Comparison of ENCODE assay signal across 14 mouse cellular contexts in the genomic region with DNA sequence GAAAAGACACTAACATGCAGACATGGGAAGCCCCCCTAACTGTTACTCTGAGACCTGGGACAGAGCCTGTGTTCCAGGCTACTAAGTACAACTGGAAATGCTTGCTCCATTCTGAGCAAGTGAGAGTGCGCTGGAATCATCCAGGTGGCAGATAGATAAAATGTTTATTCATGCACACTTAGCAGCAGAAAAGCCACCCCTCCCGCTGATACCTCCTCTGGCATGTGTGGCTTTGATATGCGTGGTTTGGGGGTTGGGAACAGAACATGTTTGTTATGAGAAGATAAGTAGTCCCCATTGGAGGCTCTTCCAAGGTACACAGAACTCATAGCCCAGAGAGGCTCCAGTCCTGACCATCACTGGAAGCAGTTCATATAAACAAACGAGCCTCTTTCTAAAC. TPM values are rescaled to one million over a fixed set of nuclear protein-coding genes. Genes with fewer than 3 reads are reported as not detected.
A peak's percentile ranks its signal among the peaks of the same experiment; 100 is the strongest.
DNase-seq lines count a peak whose midpoint lies in the region; ATAC-seq and TF ChIP-seq lines count a peak whose summit lies in the region.
"Had no signal": no experiment of that assay in that cellular context is flagged by ENCODE, and none has a peak within 500 bp of the region (broad histone marks: within the 10 kb centered on the region; RNA-seq: fewer than 3 reads in every experiment).

No protein-coding gene starts in this region.

- H3K36me3 ChIP-seq in stomach, embryonic 14.5 days (ENCODE audit: control insufficient read depth, insufficient read depth, low read length) = no peaks in the 10 kb centered on the region
- H3K36me3 ChIP-seq in stomach, postnatal 0 days (ENCODE audit: control insufficient read depth, insufficient read depth, low read length) = no peaks in the 10 kb centered on the region
- no peaks in the 10 kb centered on the region for H3K36me3 ChIP-seq in liver, postnatal 0 days (replicated peaks; ENCODE audit: insufficient read depth, low read length)
- H3K36me3 ChIP-seq: midbrain, embryonic 10.5 days had no signal

- TF ChIP-seq CTCF in stomach, postnatal 0 days (IDR thresholded peaks at IDR 0.05; ENCODE audit: low read depth) = no peak
- no peak for TF ChIP-seq CTCF in liver, postnatal 0 days (IDR thresholded peaks at IDR 0.05; ENCODE audit: low read depth)

- H3K27me3 ChIP-seq in stomach, embryonic 14.5 days (ENCODE audit: control insufficient read depth, insufficient read depth, low read length) = no peaks in the 10 kb centered on the region
- no peaks in the 10 kb centered on the region for H3K27me3 ChIP-seq in stomach, postnatal 0 days (ENCODE audit: control insufficient read depth, insufficient read depth, low read length)
- no peaks in the 10 kb centered on the region for H3K27me3 ChIP-seq in liver, postnatal 0 days (ENCODE audit: insufficient read depth, low read length)

- H3K27ac ChIP-seq in stomach, embryonic 14.5 days (ENCODE audit: low read length) = no peak overlapping the region
- H3K27ac ChIP-seq in stomach, postnatal 0 days (replicated peaks) = no peak overlapping the region
- H3K27ac ChIP-seq in liver, postnatal 0 days (ENCODE audit: low read depth) = peak overlapping the region; percentile 91
- H3K27ac ChIP-seq: midbrain, embryonic 10.5 days had no signal

- H3K9ac ChIP-seq in stomach, embryonic 14.5 days (replicated peaks; ENCODE audit: low read depth, low read length) = no peak overlapping the region
- no peak overlapping the region for H3K9ac ChIP-seq in stomach, postnatal 0 days (ENCODE audit: low read length)
- H3K9ac ChIP-seq in liver, postnatal 0 days (replicated peaks) = peak overlapping the region; percentile 47

- ATAC-seq in stomach, embryonic 14.5 days (ENCODE audit: insufficient number of reproducible peaks, insufficient read depth, low FRiP score, low read depth) = peak; percentile 83; the same call in 1 of the 2 replicates
- ATAC-seq in stomach, postnatal 0 days (ENCODE audit: low FRiP score, low TSS enrichment) = no peak
- peak; percentile 80 for ATAC-seq in erythroid progenitor cell, adult 5-6 weeks (replicated peaks; ENCODE audit: low FRiP score, poor library complexity, severe bottlenecking)
- ATAC-seq in liver, postnatal 0 days = peak; percentile 91
- ATAC-seq: hindbrain, embryonic 16.5 days had no signal

- no peak for DNase-seq in stomach, postnatal 0 days (ENCODE audit: low spot score)
- peak; percentile 74 for DNase-seq in liver, postnatal 0 days
- DNase-seq in ovary, postnatal 14 days (ENCODE audit: low spot score) = no peak
- no peak for DNase-seq in left cerebral cortex, postnatal 4 days
- no peak for DNase-seq in urinary bladder, postnatal 25 days (ENCODE audit: low spot score)
- DNase-seq: cerebellum, adult 8-10 months; embryo, embryonic 11 days; layer of hippocampus, adult 9-11 months; lung, adult 2 months had no signal

- H3K4me1 ChIP-seq in stomach, embryonic 14.5 days (ENCODE audit: control insufficient read depth, insufficient read depth, low read length) = no peaks in the 10 kb centered on the region
- H3K4me1 ChIP-seq in stomach, postnatal 0 days (replicated peaks; ENCODE audit: control insufficient read depth, insufficient read depth) = no peaks in the 10 kb centered on the region
- H3K4me1 ChIP-seq in liver, postnatal 0 days (ENCODE audit: insufficient read depth) = peaks cover 35% of the 10 kb centered on the region
- H3K4me1 ChIP-seq: midbrain, embryonic 10.5 days had no signal

- no peaks in the 10 kb centered on the region; the same call in 1 of the 2 replicates for H3K9me3 ChIP-seq in stomach, embryonic 14.5 days (ENCODE audit: control insufficient read depth, low read depth, low read length)
- H3K9me3 ChIP-seq in stomach, postnatal 0 days (ENCODE audit: control insufficient read depth, low read length) = no peaks in the 10 kb centered on the region
- H3K9me3 ChIP-seq in liver, postnatal 0 days (ENCODE audit: low read length) = peaks cover 4% of the 10 kb centered on the region; the same call in 1 of the 2 replicates

- no peak for TF ChIP-seq EP300 in stomach, postnatal 0 days (optimal IDR thresholded peaks at IDR 0.05)
- peak; percentile 100 for TF ChIP-seq EP300 in liver, postnatal 0 days (IDR thresholded peaks at IDR 0.05; ENCODE audit: low read depth)

- H3K4me2 ChIP-seq in stomach, embryonic 14.5 days (replicated peaks; ENCODE audit: low read depth, low read length) = no peak overlapping the region
- no peak overlapping the region for H3K4me2 ChIP-seq in stomach, postnatal 0 days (replicated peaks; ENCODE audit: low read depth)
- peak overlapping the region; percentile 41 for H3K4me2 ChIP-seq in liver, postnatal 0 days (ENCODE audit: low read depth, low read length)

- WGBS in stomach, embryonic 14.5 days = 44% methylated on average over 4 of the region's 4 CpGs
- 30% methylated on average over 4 of the region's 4 CpGs for WGBS in stomach, postnatal 0 days
- WGBS in liver, postnatal 0 days (ENCODE audit: insufficient replicate concordance) = 43% methylated on average over 4 of the region's 4 CpGs

- no peak overlapping the region for H3K4me3 ChIP-seq in stomach, embryonic 14.5 days (ENCODE audit: low read depth, low read length)
- H3K4me3 ChIP-seq in stomach, postnatal 0 days (ENCODE audit: low read depth, low read length) = no peak overlapping the region
- H3K4me3 ChIP-seq in liver, postnatal 0 days (ENCODE audit: low read depth, low read length) = no peak overlapping the region
- H3K4me3 ChIP-seq: midbrain, embryonic 10.5 days had no signal

- intact Hi-C loops in left cerebral cortex, postnatal 4 days (cut with DNase I) = no loop called here

RNA-seq across cellular contexts. Expression of gene Eif5, which starts 19.9 kb away (rescaled TPM):
- 448 and 475 TPM in 2 replicates for polyA plus RNA-seq in stomach, embryonic 14.5 days (2014; fragmentation: Nextera tagmentation; extraction: Ambion mirVana)
- 448 and 455 TPM in 2 replicates for polyA plus RNA-seq in stomach, postnatal 0 days (2015; fragmentation: Nextera tagmentation; extraction: Ambion mirVana)
- 265 and 296 TPM in 2 replicates for total RNA-seq in erythroid progenitor cell, adult 5-6 weeks (2015; ENCODE audit: low replicate concordance)
- 240 and 253 TPM in 2 replicates for total RNA-seq in erythroid progenitor cell, adult 5-6 weeks (2017; ENCODE audit: low replicate concordance)
- polyA plus RNA-seq in liver, postnatal 0 days (2015; fragmentation: Nextera tagmentation; extraction: Ambion mirVana) = 520 and 559 TPM in 2 replicates
- 100 to 1,000 TPM; 270 to 278 TPM for total RNA-seq in left cerebral cortex, postnatal 4 days (2021)

RNA-seq across cellular contexts. Expression of gene Gm266, which starts 32.3 kb away (rescaled TPM):
- polyA plus RNA-seq in stomach, embryonic 14.5 days (2014; fragmentation: Nextera tagmentation; extraction: Ambion mirVana) = 38.4 and 42.6 TPM in 2 replicates
- 12.5 and 14.4 TPM in 2 replicates for polyA plus RNA-seq in stomach, postnatal 0 days (2015; fragmentation: Nextera tagmentation; extraction: Ambion mirVana)
- total RNA-seq in erythroid progenitor cell, adult 5-6 weeks (2015; ENCODE audit: low replicate concordance) = 1.8 TPM in 1 of 2 replicates, not detected in the other
- not detected in 2 replicates for total RNA-seq in erythroid progenitor cell, adult 5-6 weeks (2017; ENCODE audit: low replicate concordance)
- polyA plus RNA-seq in liver, postnatal 0 days (2015; fragmentation: Nextera tagmentation; extraction: Ambion mirVana) = 0.49 and 0.54 TPM in 2 replicates
- total RNA-seq in left cerebral cortex, postnatal 4 days (2021) = 1 to 10 TPM; 2.2 to 2.8 TPM
- total RNA-seq: neutrophil, adult 5-6 weeks had no signal

RNA-seq across cellular contexts. Expression of gene Mark3, which starts 56.4 kb away (rescaled TPM):
- 58.5 and 58.9 TPM in 2 replicates for polyA plus RNA-seq in stomach, embryonic 14.5 days (2014; fragmentation: Nextera tagmentation; extraction: Ambion mirVana)
- 15.6 and 18.5 TPM in 2 replicates for polyA plus RNA-seq in stomach, postnatal 0 days (2015; fragmentation: Nextera tagmentation; extraction: Ambion mirVana)
- 200 and 221 TPM in 2 replicates for total RNA-seq in erythroid progenitor cell, adult 5-6 weeks (2015; ENCODE audit: low replicate concordance)
- 177 and 202 TPM in 2 replicates for total RNA-seq in erythroid progenitor cell, adult 5-6 weeks (2017; ENCODE audit: low replicate concordance)
- 9.5 and 11.0 TPM in 2 replicates for polyA plus RNA-seq in liver, postnatal 0 days (2015; fragmentation: Nextera tagmentation; extraction: Ambion mirVana)
- 100 to 1,000 TPM; 139 to 141 TPM for total RNA-seq in left cerebral cortex, postnatal 4 days (2021)
